Mouse (Mus musculus) embryo, embryonic 9.5 days (tissue): ENCODE measurements around the gene Gosr1.
A peak's percentile ranks its signal among the peaks of the same experiment; 100 is the strongest.
"Not testable (repeated sequence)": the region's sequence is repeated elsewhere in the genome, so short reads cannot be mapped to it uniquely, and the experiment has no call there.

Source experiments
- DNase-seq: peaks from one replicate; pipeline ENCODE4 v3.0.0-alpha.2; 2017; ENCODE audit errors: extremely low spot score

Gene Gosr1

GRCm38 (mm10) chr11:76763053-76763740 is at the start of gene Gosr1:
Gene Gosr1 (minus strand): TSS chr11:76763579.
- DNase-seq, result peak; percentile 92

GRCm38 (mm10) chr11:76810706-76811495 is 47.5 kb upstream of the Gosr1 start:
- no peak for DNase-seq

- DNase-seq, result no peak
Observed at GRCm38 (mm10) chr11:76809450-76809849, 46.1 kb upstream of the Gosr1 start.

- DNase-seq, result no peak
Observed at GRCm38 (mm10) chr11:76808550-76808949, 45.2 kb upstream of the Gosr1 start.

GRCm38 (mm10) chr11:76807007-76807679 is 43.8 kb upstream of the Gosr1 start:
- no peak for DNase-seq

- DNase-seq, result no peak
Observed at GRCm38 (mm10) chr11:76806026-76806425, 42.6 kb upstream of the Gosr1 start.

- not testable (repeated sequence) for DNase-seq
Observed at GRCm38 (mm10) chr11:76805072-76805471, 41.7 kb upstream of the Gosr1 start.

GRCm38 (mm10) chr11:76803266-76803665 is 39.9 kb upstream of the Gosr1 start:
- no peak for DNase-seq

GRCm38 (mm10) chr11:76797236-76797635 is 33.9 kb upstream of the Gosr1 start:
- no peak for DNase-seq

- DNase-seq, result no peak
Observed at GRCm38 (mm10) chr11:76795326-76795725, 31.9 kb upstream of the Gosr1 start.

- no peak for DNase-seq
Observed at GRCm38 (mm10) chr11:76791331-76791730, 28.0 kb upstream of the Gosr1 start.

- DNase-seq, result peak; percentile 52
Observed at GRCm38 (mm10) chr11:76789252-76789651, 25.9 kb upstream of the Gosr1 start.

GRCm38 (mm10) chr11:76775533-76775932 is 12.2 kb upstream of the Gosr1 start:
- no peak for DNase-seq

GRCm38 (mm10) chr11:76773811-76774210 is 10.4 kb upstream of the Gosr1 start:
- DNase-seq, result no peak

GRCm38 (mm10) chr11:76770566-76770965 is 7.2 kb upstream of the Gosr1 start:
- DNase-seq, result no peak

GRCm38 (mm10) chr11:76763741-76764122 is 353 bp upstream of the Gosr1 start:
- no peak for DNase-seq

GRCm38 (mm10) chr11:76752276-76752675 is 11.1 kb downstream of the Gosr1 start:
- no peak for DNase-seq

- no peak for DNase-seq
Observed at GRCm38 (mm10) chr11:76748819-76749218, 14.6 kb downstream of the Gosr1 start.

GRCm38 (mm10) chr11:76745921-76746320 is 17.5 kb downstream of the Gosr1 start:
- no peak for DNase-seq

GRCm38 (mm10) chr11:76744550-76744949 is 18.8 kb downstream of the Gosr1 start:
- DNase-seq, result no peak

- no peak for DNase-seq
Observed at GRCm38 (mm10) chr11:76742511-76742910, 20.9 kb downstream of the Gosr1 start.

GRCm38 (mm10) chr11:76739125-76739524 is 24.3 kb downstream of the Gosr1 start:
- no peak for DNase-seq
